Mouse (Mus musculus) liver, adult 2 months (tissue): ENCODE measurements around the gene Efcab3. TPM values are rescaled to one million over a fixed set of nuclear protein-coding genes. Genes with fewer than 3 reads are reported as not detected.

Experiments used
- DNase-seq: peaks from one replicate; pipeline ENCODE4 v3.0.0-alpha.2; 2011; ENCODE audit warnings: low read depth, low spot score; ENCODE audit errors: extremely low read depth
- H3K27ac ChIP-seq: fragments of 200-500 bp; replicated peaks from 2 replicates; pipeline ENCODE4 v1.5.1; 2012; ENCODE audit warnings: low read depth, mild to moderate bottlenecking, control low read depth, inconsistent platforms, low read length; ENCODE audit not compliant: insufficient read depth
- H3K27me3 ChIP-seq: fragments of 200-500 bp; 2 replicates; pipeline ENCODE4 v1.6.1; 2012; ENCODE audit warnings: mild to moderate bottlenecking, moderate library complexity, low read length, inconsistent platforms; ENCODE audit not compliant: control insufficient read depth, insufficient read depth
- H3K36me3 ChIP-seq: fragments of 200-500 bp; 2 replicates; pipeline ENCODE4 v1.6.1; 2012; ENCODE audit warnings: low read length, inconsistent platforms; ENCODE audit not compliant: control insufficient read depth, insufficient read depth
- H3K4me1 ChIP-seq: fragments of 200-500 bp; 2 replicates; pipeline ENCODE4 v1.6.1; 2011; ENCODE audit warnings: low read length; ENCODE audit not compliant: control insufficient read depth, insufficient read depth
- H3K4me3 ChIP-seq: fragments of 200-500 bp; 2 replicates; pipeline ENCODE4 v1.5.1; 2011; ENCODE audit warnings: low read depth, mild to moderate bottlenecking, control low read depth, low read length, moderate library complexity; ENCODE audit not compliant: insufficient read depth
- H3K79me2 ChIP-seq: fragments of 200-500 bp; 2 replicates; pipeline ENCODE4 v1.6.1; 2012; ENCODE audit warnings: inconsistent platforms, mild to moderate bottlenecking, low read length, moderate library complexity; ENCODE audit not compliant: control insufficient read depth, insufficient read depth
- H3K9ac ChIP-seq: fragments of 200-500 bp; 2 replicates; pipeline ENCODE4 v1.6.1; 2012; ENCODE audit warnings: low read depth, mild to moderate bottlenecking, control low read depth, inconsistent platforms, low read length
- CTCF ChIP-seq: fragments of 200-500 bp; IDR thresholded peaks from 2 replicates; pipeline ENCODE4 v1.5.1; 2011; ENCODE audit warnings: low read depth, low read length, control low read depth
- POLR2A ChIP-seq: fragments of 200-500 bp; IDR thresholded peaks from 2 replicates; pipeline ENCODE4 v1.6.1; 2011; ENCODE audit warnings: low read length, control low read depth; ENCODE audit not compliant: insufficient read depth; ENCODE audit errors: extremely low read depth
- WGBS: fragments of 180-500 bp; shearing (Covaris S2); methylation state at CpG from one replicate; pipeline ENCODE4 v1.1.7; 2018; 5-methylcytosine and 5-hydroxymethylcytosine counted together
- polyA plus RNA-seq: library from polyadenylated mRNA; depleted of rRNA; stranded (reverse); fragments of >200 nt; gene quantifications from 2 replicates; pipeline ENCODE4 v1.2.3, GENCODE M21; 2012; rRNA removed
- total RNA-seq: library from RNA; depleted of rRNA; stranded (reverse); fragments of >200 nt; gene quantifications from 2 replicates; pipeline ENCODE4 v1.2.3, GENCODE M21; 2014; rRNA removed

Efcab3 gene
- total RNA-seq = 0.13 TPM in 1 of 2 replicates, not detected in the other
- not detected in 2 replicates for polyA plus RNA-seq

GRCm38 (mm10) chr11:105063292-105063691 lies at the start of gene Efcab3:
Efcab3 (plus strand) TSS chr11:105063592.
- H3K27ac ChIP-seq = no peak within 1 kb of the TSS
- H3K4me3 ChIP-seq = no peak within 1 kb of the TSS
- no peak within 1 kb of the TSS for H3K9ac ChIP-seq
- H3K79me2 ChIP-seq = no peaks in the 10 kb centered on the region
- H3K27me3 ChIP-seq = no peaks in the 10 kb centered on the region
- TF ChIP-seq POLR2A (no peak), CTCF (no peak)
- H3K4me1 ChIP-seq = no peaks in the 10 kb centered on the region
- 90% methylated on average over 5 of the region's 5 CpGs for WGBS
- DNase-seq = no peak
- H3K36me3 ChIP-seq = no peaks in the 10 kb centered on the region

GRCm38 (mm10) chr11:105021071-105021470 lies 42.3 kb upstream of the Efcab3 start:
- Histone ChIP-seq H3K27ac (no peak overlapping the region), H3K9ac (no peak overlapping the region), H3K27me3 (no peaks in the 10 kb centered on the region), H3K36me3 (no peaks in the 10 kb centered on the region), H3K79me2 (no peaks in the 10 kb centered on the region), H3K4me3 (no peak overlapping the region), H3K4me1 (no peaks in the 10 kb centered on the region)
- 61% methylated on average over 7 of the region's 7 CpGs for WGBS
- TF ChIP-seq CTCF = 0 out of 2 replicates have a peak, but pooled peaks have one; percentile 3
- TF ChIP-seq POLR2A = no peak
- peak; percentile 24 for DNase-seq

- no peak overlapping the region for H3K9ac ChIP-seq
- H3K27me3 ChIP-seq = no peaks in the 10 kb centered on the region
- no peak overlapping the region for H3K27ac ChIP-seq
- TF ChIP-seq POLR2A (no peak), CTCF (no peak)
- H3K4me3 ChIP-seq = no peak overlapping the region
- 52% methylated on average over 6 of the region's 6 CpGs for WGBS
- DNase-seq = no peak
- H3K4me1 ChIP-seq = no peaks in the 10 kb centered on the region
- H3K36me3 ChIP-seq = no peaks in the 10 kb centered on the region
- H3K79me2 ChIP-seq = no peaks in the 10 kb centered on the region
Observed at GRCm38 (mm10) chr11:105028744-105029348, 34.5 kb upstream of the Efcab3 start.

- Histone ChIP-seq H3K27ac (no peak overlapping the region), H3K36me3 (no peaks in the 10 kb centered on the region), H3K4me3 (no peak overlapping the region), H3K79me2 (no peaks in the 10 kb centered on the region), H3K27me3 (no peaks in the 10 kb centered on the region), H3K4me1 (no peaks in the 10 kb centered on the region), H3K9ac (no peak overlapping the region)
- DNase-seq = no peak
- 84% methylated on average over 8 of the region's 8 CpGs for WGBS
- TF ChIP-seq CTCF (no peak), POLR2A (no peak)
Observed at GRCm38 (mm10) chr11:105029525-105029924, 33.9 kb upstream of the Efcab3 start.

GRCm38 (mm10) chr11:105030229-105030628 lies 33.2 kb upstream of the Efcab3 start:
- H3K4me3 ChIP-seq = no peak overlapping the region
- H3K27ac ChIP-seq = no peak overlapping the region
- WGBS = 75% methylated on average over 6 of the region's 6 CpGs
- no peaks in the 10 kb centered on the region for H3K79me2 ChIP-seq
- no peaks in the 10 kb centered on the region for H3K4me1 ChIP-seq
- H3K36me3 ChIP-seq = no peaks in the 10 kb centered on the region
- no peaks in the 10 kb centered on the region for H3K27me3 ChIP-seq
- H3K9ac ChIP-seq = no peak overlapping the region
- DNase-seq = no peak
- TF ChIP-seq CTCF = no peak
- TF ChIP-seq POLR2A = no peak

GRCm38 (mm10) chr11:105031103-105031502 lies 32.3 kb upstream of the Efcab3 start:
- no peaks in the 10 kb centered on the region for H3K36me3 ChIP-seq
- H3K79me2 ChIP-seq = no peaks in the 10 kb centered on the region
- no peak for DNase-seq
- no peak overlapping the region for H3K4me3 ChIP-seq
- no peak overlapping the region for H3K27ac ChIP-seq
- no peak overlapping the region for H3K9ac ChIP-seq
- H3K27me3 ChIP-seq = no peaks in the 10 kb centered on the region
- no peaks in the 10 kb centered on the region for H3K4me1 ChIP-seq
- TF ChIP-seq POLR2A = no peak
- no peak for TF ChIP-seq CTCF
- 75% methylated on average over 2 of the region's 2 CpGs for WGBS
